Mouse (Mus musculus): ENCODE data around the gene Pan3. TPM values are rescaled to one million over a fixed set of nuclear protein-coding genes. Genes with fewer than 3 reads are reported as not detected.

Pan3 gene
- polyA plus RNA-seq, 1 experiment from 2014 or later, result 73.7 TPM

DNA sequence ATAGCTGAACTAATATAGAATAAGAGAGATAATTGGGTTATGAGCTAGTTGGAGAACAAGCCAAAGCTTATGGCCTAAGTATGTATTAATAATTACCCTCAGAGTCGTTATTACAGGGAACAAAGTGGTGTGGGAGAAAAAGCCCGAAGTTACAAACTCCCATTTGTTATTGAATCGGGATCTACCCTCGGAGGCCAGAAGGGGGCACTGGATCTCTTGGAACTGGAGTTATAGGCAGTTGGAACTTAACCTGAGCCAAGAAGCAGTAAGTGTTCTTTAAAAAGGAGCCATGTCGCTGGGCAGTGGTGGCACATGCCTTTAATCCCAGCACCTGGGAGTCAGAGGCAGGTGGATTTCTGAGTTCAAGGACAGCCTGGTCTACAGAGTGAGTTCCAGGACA lies 27.5 kb upstream of the Pan3 start:
- H3K4me3 ChIP-seq (replicated peaks), result no peak overlapping the region
- ATAC-seq (replicated peaks; ENCODE audit: low FRiP score), result no peak
- 20% methylated on average over 5 of the region's 5 CpGs for WGBS
- H3K27ac ChIP-seq, result no peak overlapping the region
- no peak overlapping the region for H3K4me2 ChIP-seq
- no peak overlapping the region for H3K9ac ChIP-seq
- peaks cover 16% of the 10 kb centered on the region for H3K4me1 ChIP-seq
- peaks cover 49% of the 10 kb centered on the region for H3K27me3 ChIP-seq
- no peaks in the 10 kb centered on the region for H3K9me3 ChIP-seq (replicated peaks)
- H3K36me3 ChIP-seq, result no peaks in the 10 kb centered on the region

DNA sequence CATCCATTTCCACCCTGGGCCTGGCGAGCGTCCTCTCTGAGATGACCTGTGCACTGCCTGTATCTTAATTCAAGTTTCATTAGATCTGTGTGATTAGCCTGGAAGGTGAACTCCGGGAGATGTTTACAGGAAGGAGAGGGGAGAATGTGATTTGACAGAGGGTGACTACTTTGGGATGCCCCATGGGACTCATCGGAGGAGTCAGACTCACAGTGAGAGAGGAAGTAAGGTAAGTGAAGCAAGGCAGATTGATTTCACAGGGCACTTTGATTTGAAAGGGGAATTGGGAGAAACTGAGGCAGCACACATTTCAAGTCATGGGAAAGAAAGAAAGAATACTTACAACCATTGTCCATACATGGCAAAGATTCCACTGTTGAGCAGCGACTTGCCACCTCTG lies 23.8 kb upstream of the Pan3 start:
- WGBS, result 72% methylated on average over 5 of the region's 5 CpGs
- H3K4me3 ChIP-seq (replicated peaks), result no peak overlapping the region
- H3K4me1 ChIP-seq, result peaks cover 1% of the 10 kb centered on the region
- H3K9me3 ChIP-seq (replicated peaks), result no peaks in the 10 kb centered on the region
- no peak overlapping the region for H3K27ac ChIP-seq
- peaks cover 13% of the 10 kb centered on the region for H3K27me3 ChIP-seq
- no peak overlapping the region for H3K9ac ChIP-seq
- no peak for ATAC-seq (replicated peaks; ENCODE audit: low FRiP score)
- H3K4me2 ChIP-seq, result no peak overlapping the region
- no peaks in the 10 kb centered on the region for H3K36me3 ChIP-seq

DNA sequence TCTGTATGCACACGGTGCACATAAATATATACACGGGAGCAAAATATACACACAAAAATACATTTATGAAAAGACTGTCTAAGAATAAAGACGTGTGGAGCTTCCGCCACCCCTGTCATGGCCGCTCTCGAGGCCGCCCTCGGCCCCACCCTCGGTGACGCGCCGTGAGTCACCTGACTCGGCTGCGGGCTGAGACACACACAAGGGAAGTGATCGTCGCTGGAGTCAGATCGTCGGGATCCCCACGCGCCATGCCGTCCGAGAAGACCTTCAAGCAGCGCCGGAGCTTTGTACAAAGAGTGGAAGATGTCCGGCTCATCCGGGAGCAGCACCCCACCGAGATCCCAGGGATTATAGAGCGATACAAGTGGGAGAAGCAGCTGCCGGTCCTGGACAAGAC lies 21.2 kb upstream of the Pan3 start:
- no peak for ATAC-seq (replicated peaks; ENCODE audit: low FRiP score)
- WGBS, result 63% methylated on average over 29 of the region's 29 CpGs

DNA sequence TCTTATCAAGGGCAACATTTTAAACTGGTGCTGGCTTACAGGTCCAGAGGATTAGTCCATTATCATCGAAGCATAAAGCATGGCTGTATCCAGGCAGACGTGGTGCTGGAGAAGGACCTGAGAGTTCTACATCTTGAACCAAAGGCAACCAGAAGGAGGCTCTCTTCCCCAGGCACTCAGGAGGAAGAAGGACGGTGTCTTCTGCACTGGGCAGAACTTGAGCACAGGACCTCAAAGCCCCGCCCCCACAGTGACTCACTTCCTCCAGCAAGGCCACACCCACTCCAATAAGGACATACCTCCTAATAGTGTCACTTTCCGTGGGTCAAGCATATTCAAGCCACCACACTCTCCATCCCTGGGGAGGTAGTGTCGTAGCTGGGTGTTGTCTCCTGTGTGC lies 19.4 kb upstream of the Pan3 start:
- no peaks in the 10 kb centered on the region for H3K27me3 ChIP-seq
- H3K4me2 ChIP-seq, result no peak overlapping the region
- H3K4me1 ChIP-seq, result no peaks in the 10 kb centered on the region
- ATAC-seq (replicated peaks; ENCODE audit: low FRiP score), result 0 out of 2 replicates have a peak, but pooled peaks have one; percentile 15
- H3K9me3 ChIP-seq (replicated peaks), result no peaks in the 10 kb centered on the region
- no peak overlapping the region for H3K9ac ChIP-seq
- no peak overlapping the region for H3K27ac ChIP-seq
- no peak overlapping the region for H3K4me3 ChIP-seq (replicated peaks)
- WGBS, result 88% methylated on average over 6 of the region's 6 CpGs
- no peaks in the 10 kb centered on the region for H3K36me3 ChIP-seq

More for the DNA sequence above, 21.2 kb upstream of the Pan3 start:
- H3K36me3 ChIP-seq, result no peaks in the 10 kb centered on the region
- no peak overlapping the region for H3K27ac ChIP-seq
- no peak overlapping the region for H3K9ac ChIP-seq
- H3K27me3 ChIP-seq, result no peaks in the 10 kb centered on the region
- H3K4me2 ChIP-seq, result peak overlapping the region; percentile 36
- no peaks in the 10 kb centered on the region for H3K9me3 ChIP-seq (replicated peaks)
- H3K4me3 ChIP-seq (replicated peaks), result peak overlapping the region; percentile 18
- H3K4me1 ChIP-seq, result no peaks in the 10 kb centered on the region

DNA sequence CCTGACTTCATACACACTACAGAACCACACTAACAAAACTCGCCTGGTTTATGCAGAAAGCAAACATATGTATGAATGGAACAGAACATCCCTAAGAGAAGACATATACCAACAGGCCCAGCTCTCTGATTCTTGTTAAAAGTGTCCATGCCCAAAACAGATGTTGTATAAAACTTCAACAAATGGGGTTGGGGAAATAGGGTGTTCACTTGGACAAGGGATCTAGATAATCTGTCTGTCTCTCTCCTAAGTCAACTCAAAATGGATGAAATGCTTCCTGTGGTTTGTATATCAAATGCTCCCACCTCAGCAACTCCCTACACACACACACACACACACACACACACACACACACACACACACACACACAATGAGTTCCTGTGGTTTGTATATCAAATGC lies 12.0 kb upstream of the Pan3 start:
- no peak for ATAC-seq (replicated peaks; ENCODE audit: low FRiP score)
- Histone ChIP-seq H3K27ac (no peak overlapping the region), H3K9me3 (replicated peaks) (no peaks in the 10 kb centered on the region), H3K36me3 (no peaks in the 10 kb centered on the region), H3K9ac (no peak overlapping the region), H3K27me3 (no peaks in the 10 kb centered on the region), H3K4me1 (peaks cover 4% of the 10 kb centered on the region), H3K4me2 (peak overlapping the region; percentile 43; the same call in 1 of the 2 replicates), H3K4me3 (replicated peaks) (no peak overlapping the region)
- 80% methylated on average over 1 of the region's 1 CpGs for WGBS

DNA sequence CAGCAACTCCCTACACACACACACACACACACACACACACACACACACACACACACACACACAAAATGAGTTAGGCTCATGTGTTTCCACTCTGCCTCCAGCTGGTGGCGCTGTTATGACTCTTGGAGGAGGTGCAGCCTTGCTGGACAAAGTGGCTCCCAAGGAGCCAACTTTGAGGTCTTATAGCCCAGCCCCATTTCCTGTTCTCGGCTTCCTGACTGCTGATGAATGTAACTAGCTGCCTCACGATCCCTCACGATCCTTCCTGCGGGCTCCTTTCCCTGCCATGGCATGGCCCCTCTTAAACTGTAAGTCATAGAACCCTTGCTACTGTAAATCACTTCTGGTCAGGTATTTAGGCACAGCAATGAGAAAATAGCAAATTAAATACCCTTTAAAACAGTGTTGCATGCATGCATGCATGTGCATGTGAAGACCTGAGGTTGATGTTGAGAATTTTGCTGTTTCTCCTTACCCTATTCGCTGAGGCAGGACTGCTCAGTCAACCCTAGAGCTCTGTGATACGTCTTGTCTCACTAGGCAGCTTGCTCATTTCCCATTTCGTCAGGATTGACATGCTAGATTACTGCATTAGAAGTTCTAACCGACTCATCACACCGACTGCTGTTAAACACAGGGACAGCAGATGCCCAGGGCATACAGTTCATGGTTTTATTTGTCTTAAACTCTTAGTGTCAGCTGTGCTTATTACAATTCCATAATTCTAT lies 11.4 kb upstream of the Pan3 start:
- H3K4me1 ChIP-seq, result peaks cover 6% of the 10 kb centered on the region
- H3K27me3 ChIP-seq, result no peaks in the 10 kb centered on the region
- no peak overlapping the region for H3K27ac ChIP-seq
- H3K36me3 ChIP-seq, result no peaks in the 10 kb centered on the region
- H3K9ac ChIP-seq, result no peak overlapping the region
- WGBS, result 21% methylated on average over 10 of the region's 10 CpGs
- no peak; the same call in 1 of the 2 replicates for ATAC-seq (replicated peaks; ENCODE audit: low FRiP score)
- H3K4me2 ChIP-seq, result peak overlapping the region; percentile 43
- H3K4me3 ChIP-seq (replicated peaks), result no peak overlapping the region
- no peaks in the 10 kb centered on the region for H3K9me3 ChIP-seq (replicated peaks)

DNA sequence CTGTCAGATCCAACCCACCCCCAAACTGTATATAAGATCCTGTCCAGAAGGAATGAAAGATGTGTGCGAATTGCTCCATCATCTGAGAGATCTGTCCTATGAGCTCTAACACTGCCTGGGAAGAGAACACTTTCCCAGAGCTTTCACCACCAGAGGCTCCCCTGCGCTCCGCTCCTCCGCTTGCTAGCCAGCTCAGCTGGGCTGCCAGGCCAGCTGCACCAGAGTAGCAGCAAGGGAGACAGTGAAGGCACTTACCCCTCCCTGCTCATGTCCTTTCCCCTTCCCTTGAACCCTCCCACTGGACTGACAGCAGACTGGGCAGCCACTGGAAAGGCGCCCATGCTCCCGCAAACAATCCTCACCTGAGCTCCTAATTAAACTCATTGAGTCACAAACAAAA lies 6.3 kb upstream of the Pan3 start:
- Histone ChIP-seq H3K27me3 (no peaks in the 10 kb centered on the region), H3K27ac (no peak overlapping the region), H3K4me1 (peaks cover 6% of the 10 kb centered on the region), H3K9me3 (replicated peaks) (no peaks in the 10 kb centered on the region), H3K36me3 (no peaks in the 10 kb centered on the region), H3K9ac (no peak overlapping the region), H3K4me2 (no peak overlapping the region), H3K4me3 (replicated peaks) (no peak overlapping the region)
- 52% methylated on average over 6 of the region's 6 CpGs for WGBS
- peak; percentile 58; the same call in 1 of the 2 replicates for ATAC-seq (replicated peaks; ENCODE audit: low FRiP score)

DNA sequence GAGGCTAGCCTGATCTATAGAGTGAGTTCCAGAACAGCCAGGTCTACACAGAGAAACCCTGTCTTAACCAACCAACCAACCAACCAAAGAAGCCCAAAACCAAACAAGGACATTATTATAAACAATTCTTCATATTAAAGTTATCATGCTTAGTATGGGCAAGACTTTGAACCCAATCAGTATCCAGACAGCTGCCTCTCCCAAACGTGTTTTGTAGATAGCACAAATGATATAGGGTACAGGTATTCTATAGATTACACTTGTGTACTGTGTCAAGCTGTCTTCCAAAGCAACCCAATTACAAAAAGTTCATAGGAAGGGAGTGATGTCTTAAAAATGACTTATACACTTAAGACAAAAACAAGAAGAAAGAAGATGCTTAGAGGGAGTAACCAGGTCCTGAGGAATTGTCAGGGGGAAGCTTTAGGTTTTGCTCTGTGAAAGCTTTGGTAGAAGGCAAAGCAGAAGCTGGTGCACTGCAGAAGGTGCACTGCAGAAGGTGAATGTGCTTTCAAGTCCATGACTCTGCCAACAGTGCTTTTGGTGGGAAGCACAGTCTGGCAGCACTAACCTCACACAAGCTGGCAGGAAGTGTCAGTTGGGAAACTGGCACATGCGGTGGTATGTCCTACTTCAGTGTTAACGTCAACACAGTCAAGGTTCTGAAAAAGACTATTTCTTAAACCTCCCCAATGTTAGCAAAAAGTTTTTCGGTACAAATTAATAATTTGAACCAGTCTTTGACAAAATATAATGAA lies 3.7 kb upstream of the Pan3 start:
- Histone ChIP-seq H3K4me3 (replicated peaks) (no peak overlapping the region), H3K27me3 (no peaks in the 10 kb centered on the region), H3K4me1 (peaks cover 15% of the 10 kb centered on the region), H3K9ac (no peak overlapping the region), H3K9me3 (replicated peaks) (no peaks in the 10 kb centered on the region), H3K27ac (no peak overlapping the region), H3K4me2 (no peak overlapping the region), H3K36me3 (no peaks in the 10 kb centered on the region)
- WGBS, result 78% methylated on average over 4 of the region's 4 CpGs
- no peak for ATAC-seq (replicated peaks; ENCODE audit: low FRiP score)

DNA sequence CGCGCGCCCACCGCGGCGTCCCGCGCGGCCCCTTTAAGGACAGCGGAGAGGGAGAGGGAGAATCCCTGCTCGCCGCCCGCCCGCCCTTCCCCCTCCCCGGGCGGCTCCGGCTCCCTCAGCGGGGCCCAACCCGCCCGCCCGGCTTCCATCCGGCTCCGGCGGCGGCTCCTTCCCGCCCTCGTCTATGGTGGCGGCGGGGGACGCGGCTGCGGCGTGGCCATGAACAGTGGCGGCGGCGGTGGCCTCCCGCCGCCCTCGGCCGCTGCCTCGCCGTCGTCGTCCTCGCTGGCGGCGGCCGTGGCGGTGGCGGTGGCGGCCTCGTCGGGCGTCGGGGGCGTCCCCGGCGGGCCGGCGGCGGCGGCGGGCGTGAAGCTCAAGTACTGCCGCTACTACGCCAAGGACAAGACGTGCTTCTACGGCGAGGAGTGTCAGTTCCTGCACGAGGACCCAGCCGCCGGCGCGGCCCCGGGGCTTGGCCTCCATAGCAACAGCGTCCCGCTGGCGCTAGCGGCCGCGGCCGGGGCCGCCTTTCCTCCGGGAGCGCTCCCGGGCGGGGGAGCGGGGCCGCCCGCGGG lies 487 bp downstream of the Pan3 start:
- Histone ChIP-seq H3K27ac (peak overlapping the region; percentile 99), H3K9me3 (replicated peaks) (no peaks in the 10 kb centered on the region), H3K4me2 (peak overlapping the region; percentile 64), H3K27me3 (no peaks in the 10 kb centered on the region), H3K4me1 (peaks cover 43% of the 10 kb centered on the region), H3K9ac (peak overlapping the region; percentile 97), H3K36me3 (peaks cover 7% of the 10 kb centered on the region; the same call in 1 of the 2 replicates), H3K4me3 (replicated peaks) (peak overlapping the region; percentile 85)
- ATAC-seq (replicated peaks; ENCODE audit: low FRiP score), result peak; percentile 92
- WGBS, result 1% methylated on average over 38 of the region's 91 CpGs

DNA sequence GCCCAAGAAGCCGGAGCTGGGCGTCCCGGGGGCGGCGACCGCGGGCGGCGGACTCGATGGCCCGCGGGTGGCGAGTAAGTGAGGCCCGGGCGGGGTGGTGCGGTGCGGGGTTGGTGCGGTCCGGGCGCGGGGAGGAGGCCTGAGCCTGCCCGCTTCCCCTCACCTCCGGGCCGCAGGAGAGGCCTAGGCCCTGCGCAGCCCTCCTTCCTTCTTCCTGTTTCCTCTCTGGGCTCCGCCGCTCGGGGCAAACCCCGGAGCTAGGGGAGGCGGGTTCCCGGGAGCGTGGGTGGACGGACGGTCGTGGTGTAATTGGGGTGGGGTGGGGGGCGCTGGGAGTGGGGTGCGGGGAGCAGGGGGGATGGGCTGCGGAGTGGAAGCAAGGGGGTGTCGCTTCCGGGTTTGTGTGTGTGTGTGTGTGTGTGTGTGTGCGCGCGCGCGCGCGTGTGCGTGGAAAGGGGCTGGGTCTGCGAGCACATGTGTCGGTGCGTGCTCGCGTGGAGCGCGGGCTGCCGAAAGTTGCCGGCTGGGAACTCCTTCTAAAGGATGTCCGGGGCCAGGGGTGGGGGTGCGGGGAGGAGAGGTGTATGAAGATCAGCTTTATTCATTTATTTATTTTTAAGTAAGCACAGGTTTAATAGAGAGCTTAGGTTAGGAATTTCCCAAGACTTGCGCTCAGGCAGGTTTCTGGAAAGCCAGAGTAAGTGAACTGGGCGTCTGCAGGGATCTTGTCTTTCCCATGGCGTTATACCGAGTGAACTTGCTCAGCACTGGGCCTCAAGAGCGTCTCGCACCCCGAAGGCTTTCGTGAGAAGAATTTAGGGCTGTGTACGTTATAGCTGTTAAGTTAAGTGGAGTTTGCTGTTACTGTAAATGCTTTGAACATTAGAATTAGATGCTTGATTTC lies 1.2 kb downstream of the Pan3 start:
- Histone ChIP-seq H3K36me3 (peaks cover 7% of the 10 kb centered on the region; the same call in 1 of the 2 replicates), H3K4me3 (replicated peaks) (peak overlapping the region; percentile 85), H3K4me1 (peaks cover 48% of the 10 kb centered on the region), H3K4me2 (peak overlapping the region; percentile 64), H3K27me3 (no peaks in the 10 kb centered on the region), H3K27ac (peak overlapping the region; percentile 99), H3K9me3 (replicated peaks) (no peaks in the 10 kb centered on the region), H3K9ac (peak overlapping the region; percentile 97)
- WGBS, result under 1% methylated on average over 54 of the region's 68 CpGs
- peak; percentile 73 for ATAC-seq (replicated peaks; ENCODE audit: low FRiP score)

DNA sequence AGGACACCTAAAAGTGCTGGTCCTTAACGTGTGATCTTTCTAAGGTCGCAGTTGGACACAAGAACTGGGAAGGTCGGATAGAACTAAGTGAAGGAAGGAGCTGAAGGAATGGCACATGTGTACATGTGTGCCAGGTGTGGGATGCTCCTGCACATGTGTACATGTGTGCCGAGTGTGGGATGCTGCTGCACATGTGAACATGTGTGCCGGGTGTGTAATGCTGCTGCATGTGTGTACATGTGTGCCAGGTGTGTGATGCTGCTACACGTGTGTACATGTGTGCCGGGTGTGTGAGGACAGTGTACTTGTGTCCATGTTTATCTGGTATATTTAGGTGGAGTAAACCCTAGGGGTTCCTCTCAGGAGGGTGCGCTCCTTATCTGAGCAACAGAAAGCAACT lies 3.0 kb downstream of the Pan3 start:
- H3K9ac ChIP-seq, result no peak overlapping the region
- H3K4me1 ChIP-seq, result peaks cover 63% of the 10 kb centered on the region
- no peak overlapping the region for H3K27ac ChIP-seq
- 90% methylated on average over 8 of the region's 8 CpGs for WGBS
- peaks cover 7% of the 10 kb centered on the region; the same call in 1 of the 2 replicates for H3K36me3 ChIP-seq
- no peaks in the 10 kb centered on the region for H3K27me3 ChIP-seq
- H3K4me3 ChIP-seq (replicated peaks), result no peak overlapping the region
- no peak for ATAC-seq (replicated peaks; ENCODE audit: low FRiP score)
- H3K9me3 ChIP-seq (replicated peaks), result no peaks in the 10 kb centered on the region
- peak overlapping the region; percentile 26; the same call in 1 of the 2 replicates for H3K4me2 ChIP-seq

Data from kidney, embryonic 15.5 days (tissue).